Mouse (Mus musculus): ENCODE results near the gene Uchl1.

Gene Uchl1

DNA sequence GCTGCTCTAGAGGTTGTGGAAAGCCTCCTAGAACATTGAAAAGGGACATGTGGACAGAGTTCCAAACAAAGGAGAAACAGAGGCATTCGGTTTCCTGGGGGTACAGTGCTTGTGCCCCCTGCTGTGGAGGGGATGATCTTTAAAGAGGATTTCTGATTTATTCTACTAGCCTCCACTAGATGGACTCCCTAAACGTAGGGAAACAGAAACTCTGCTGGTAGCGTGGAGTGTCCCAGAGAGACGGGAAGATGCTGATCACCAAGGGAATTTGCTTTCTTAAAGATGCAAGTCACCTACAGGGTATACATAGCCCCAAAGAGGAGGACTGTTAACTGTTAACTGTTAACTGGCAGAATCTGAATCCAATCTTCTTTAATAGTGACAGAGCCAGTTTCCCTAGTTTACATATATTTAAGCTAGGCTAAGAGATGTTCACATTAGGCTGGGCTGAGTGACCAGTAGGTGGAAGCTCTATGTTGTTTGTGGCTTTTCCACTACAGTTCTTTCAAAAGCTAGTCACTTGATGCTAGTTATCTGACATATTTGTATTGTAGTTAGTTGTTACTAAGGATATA, 34.6 kb downstream of the Uchl1 start:
- no peak for DNase-seq (ENCODE audit: low read depth, low spot score)

DNA sequence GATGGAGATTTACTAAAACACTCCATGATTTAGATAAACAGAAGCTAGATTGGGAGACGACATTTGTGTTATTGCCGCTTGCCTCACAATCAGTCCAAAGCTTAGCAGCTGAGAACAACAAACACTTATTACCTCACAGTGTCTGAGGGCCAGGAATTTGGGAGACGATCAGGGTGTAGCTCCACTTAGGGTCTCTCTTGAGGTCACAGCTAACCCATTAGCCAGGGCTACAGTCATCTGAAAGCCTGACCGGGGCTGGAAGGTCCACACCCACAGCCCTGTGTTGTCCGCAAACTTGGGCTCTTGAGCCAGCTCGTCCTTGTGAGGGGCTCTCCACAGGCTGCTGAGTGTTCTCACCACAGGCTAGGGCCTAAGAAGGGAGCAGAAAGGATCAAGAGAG, 36.9 kb downstream of the Uchl1 start:
- DNase-seq (ENCODE audit: low read depth, low spot score), result no peak

- DNase-seq (ENCODE audit: low read depth, low spot score), result peak; percentile 31
These were observed 39.6 kb downstream of the Uchl1 start for GRCm38 (mm10) chr5:66715498-66715931.

GRCm38 (mm10) chr5:66717931-66718330, 42.0 kb downstream of the Uchl1 start:
- DNase-seq (ENCODE audit: low read depth, low spot score), result peak; percentile 60

DNA sequence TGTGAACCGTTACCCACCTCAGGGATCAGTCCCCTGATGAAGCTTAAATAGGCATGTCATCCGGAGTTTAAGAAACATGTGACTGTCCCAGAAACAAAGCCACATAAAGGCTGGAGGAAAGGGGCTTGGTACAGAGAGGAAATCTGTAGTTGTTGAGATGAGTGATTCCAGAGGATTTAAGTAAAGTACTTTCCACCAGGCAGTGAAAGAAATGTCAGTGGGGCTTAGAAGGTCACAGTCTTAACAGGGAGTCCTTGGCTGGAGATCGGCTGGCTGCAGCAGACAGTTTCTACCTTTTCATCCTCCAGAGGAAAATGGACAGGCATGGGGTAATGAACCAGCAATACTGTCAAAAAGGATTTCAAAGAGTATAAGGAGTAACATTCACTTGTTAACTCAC, 42.5 kb downstream of the Uchl1 start:
- DNase-seq (ENCODE audit: low read depth, low spot score), result no peak

DNA sequence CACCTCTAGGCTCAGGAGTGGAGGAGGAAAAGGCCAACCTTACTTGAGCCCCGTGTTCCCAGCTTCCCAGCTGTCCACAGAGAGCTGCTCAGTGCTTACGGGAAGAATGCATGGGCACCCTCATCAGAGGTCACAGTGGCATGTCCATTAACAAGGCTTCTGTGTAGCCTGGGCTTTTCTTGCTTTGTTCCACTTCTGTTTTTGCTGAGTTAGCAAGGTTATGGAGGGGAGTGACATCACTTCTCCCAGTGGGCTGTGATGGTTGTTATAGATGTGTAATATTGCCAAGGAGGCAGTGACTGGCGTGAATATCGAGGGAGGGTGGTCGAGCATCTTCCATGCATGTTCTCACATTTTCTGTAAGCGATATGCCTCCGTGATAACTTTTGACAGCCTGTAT, 43.0 kb downstream of the Uchl1 start:
- DNase-seq (ENCODE audit: low read depth, low spot score), result no peak

DNA sequence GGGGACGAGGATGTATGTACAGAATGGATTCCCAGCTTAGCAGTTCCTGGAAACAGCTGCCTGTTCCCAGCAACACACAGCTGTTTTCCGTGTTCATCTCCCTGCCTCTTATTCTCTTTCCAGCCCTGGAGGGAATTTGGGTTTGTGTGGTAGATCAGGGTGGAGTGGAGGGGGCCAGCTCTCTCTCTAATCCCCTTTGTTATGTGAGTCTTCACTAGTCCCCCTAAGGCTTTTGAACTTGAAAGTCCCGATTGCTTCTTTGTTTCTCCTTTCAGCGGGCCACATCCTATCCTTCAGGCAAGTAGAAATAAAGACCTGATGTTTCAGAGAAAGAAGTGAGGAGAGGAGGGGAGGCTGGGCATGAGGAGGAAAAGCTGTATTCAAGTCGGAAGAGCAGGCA, 45.0 kb downstream of the Uchl1 start:
- no peak for DNase-seq (ENCODE audit: low read depth, low spot score)

- DNase-seq (ENCODE audit: low read depth, low spot score), result no peak
These were observed 46.7 kb downstream of the Uchl1 start for GRCm38 (mm10) chr5:66722586-66722985.

DNA sequence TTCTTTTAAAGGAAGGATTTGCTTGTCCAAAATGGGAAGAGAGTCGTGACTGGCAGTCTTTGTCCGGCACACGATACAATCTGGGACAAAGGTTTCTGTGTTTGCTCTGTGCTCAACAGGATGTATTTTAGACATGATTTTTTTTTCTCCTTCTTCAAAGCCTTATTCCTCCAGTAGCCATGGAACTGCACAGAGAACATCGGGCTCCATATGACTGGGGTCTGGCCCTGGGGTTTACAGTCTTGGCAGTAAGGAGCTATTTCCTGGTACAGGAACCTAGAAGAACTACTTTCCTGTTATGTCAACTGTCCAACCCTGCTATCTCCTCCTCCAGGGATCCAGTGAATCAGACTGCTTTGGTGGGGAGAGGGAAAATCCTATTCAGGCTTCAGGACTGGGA, 47.1 kb downstream of the Uchl1 start:
- no peak for DNase-seq (ENCODE audit: low read depth, low spot score)

DNA sequence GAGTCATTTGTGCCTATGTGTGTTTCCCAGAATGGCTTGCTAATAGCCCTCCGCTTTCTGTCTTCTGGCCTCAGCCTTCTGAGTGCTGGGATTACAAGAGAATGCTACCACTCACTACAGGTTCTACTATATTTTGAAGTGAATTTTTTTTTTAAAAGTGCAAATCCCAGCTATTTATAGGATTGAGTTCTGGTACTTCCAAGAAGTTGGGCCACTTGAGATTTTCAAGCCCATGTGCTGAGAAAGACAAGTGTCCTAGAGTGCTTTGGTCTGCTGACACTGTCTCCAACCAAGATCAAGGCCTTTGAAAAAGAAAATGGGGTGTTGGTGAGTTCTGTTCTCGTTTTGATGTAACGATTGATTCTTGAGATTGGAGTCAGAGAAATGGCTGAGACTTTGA, 47.7 kb downstream of the Uchl1 start:
- DNase-seq (ENCODE audit: low read depth, low spot score), result no peak

GRCm38 (mm10) chr5:66729306-66729705, 53.4 kb downstream of the Uchl1 start:
- no peak for DNase-seq (ENCODE audit: low read depth, low spot score)

- DNase-seq (ENCODE audit: low read depth, low spot score), result no peak
These were observed 54.9 kb downstream of the Uchl1 start for GRCm38 (mm10) chr5:66730621-66731301.

GRCm38 (mm10) chr5:66731302-66731697, 55.4 kb downstream of the Uchl1 start:
- DNase-seq (ENCODE audit: low read depth, low spot score), result no peak

DNA sequence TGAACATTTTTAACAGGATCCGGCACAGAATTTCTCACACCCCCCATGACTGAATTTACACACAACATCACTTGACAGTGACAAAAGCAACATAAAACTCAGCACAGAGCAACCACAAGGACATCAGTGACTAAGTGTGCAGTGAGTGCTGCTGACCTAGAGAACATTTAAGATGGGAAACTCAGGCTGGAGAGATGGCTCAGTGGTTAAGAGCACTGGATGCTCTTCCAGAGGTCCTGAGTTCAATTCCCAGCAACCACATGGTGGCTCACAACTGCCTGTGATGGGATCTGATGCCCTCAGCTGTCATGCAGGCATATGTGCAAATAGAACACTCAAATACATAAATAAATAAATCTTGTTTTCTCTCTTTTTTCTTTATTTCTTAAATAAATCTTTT, 57.7 kb downstream of the Uchl1 start:
- DNase-seq (ENCODE audit: low read depth, low spot score), result no peak

All from 3T3-L1 (cell line).